In genomic region chr1:37583167-37583566, GRCm38 (mm10) we compare ENCODE assay signal across 23 mouse cellular contexts. TPM values are rescaled to one million over a fixed set of nuclear protein-coding genes. Genes with fewer than 3 reads are reported as not detected.
DNase-seq lines count a peak whose midpoint lies in the region; ATAC-seq and TF ChIP-seq lines count a peak whose summit lies in the region.
"Had no signal": no experiment of that assay in that cellular context is flagged by ENCODE, and none has a peak within 500 bp of the region (broad histone marks: within the 10 kb centered on the region; RNA-seq: fewer than 3 reads in every experiment).

No protein-coding gene starts in this region.

- peaks cover 15% of the 10 kb centered on the region; the same call in 1 of the 2 replicates for H3K4me1 ChIP-seq in intestine, embryonic 14.5 days (replicated peaks; ENCODE audit: control insufficient read depth, insufficient read depth, low read length)
- peaks cover 4% of the 10 kb centered on the region; the same call in 1 of the 2 replicates for H3K4me1 ChIP-seq in intestine, postnatal 0 days (replicated peaks; ENCODE audit: control insufficient read depth, insufficient read depth, low read length)
- H3K4me1 ChIP-seq in MEL (ENCODE audit: control insufficient read depth in 1 of 2, insufficient read depth in 2 of 2, low read length in 2 of 2): peaks cover 0 to 3% of the 10 kb centered on the region in 2 experiments; a peak in 1 of 4 replicates
- peaks cover 11% of the 10 kb centered on the region for H3K4me1 ChIP-seq in intestine, embryonic 15.5 days (replicated peaks)
- H3K4me1 ChIP-seq in stomach, embryonic 15.5 days: peaks cover 8% of the 10 kb centered on the region; the same call in 1 of the 2 replicates
- H3K4me1 ChIP-seq in kidney, adult 2 months (ENCODE audit: control insufficient read depth, insufficient read depth, low read length): no peaks in the 10 kb centered on the region
- H3K4me1 ChIP-seq in forebrain, postnatal 0 days (ENCODE audit: insufficient read depth): no peaks in the 10 kb centered on the region
- H3K4me1 ChIP-seq: forebrain, embryonic 12.5 days; forebrain, embryonic 15.5 days; hindbrain, embryonic 10.5 days; hindbrain, embryonic 13.5 days had no signal

- no peak for TF ChIP-seq CTCF in intestine, postnatal 0 days (IDR thresholded peaks at IDR 0.05; ENCODE audit: low read depth)
- no peak for TF ChIP-seq CTCF in MEL (IDR thresholded peaks at IDR 0.05 in 2 of 3, conservative IDR thresholded peaks at IDR 0.05 in 1 of 3; ENCODE audit: control insufficient read depth in 1 of 3, insufficient read depth in 1 of 3, low read depth in 2 of 3, low read length in 3 of 3, poor library complexity in 1 of 3, severe bottlenecking in 1 of 3)
- no peak for TF ChIP-seq CTCF in kidney, adult 2 months (conservative IDR thresholded peaks at IDR 0.05; ENCODE audit: insufficient read depth, insufficient read length, low read depth, low read length)
- no peak for TF ChIP-seq CTCF in forebrain, postnatal 0 days (IDR thresholded peaks at IDR 0.05; ENCODE audit: low read depth)

- TF ChIP-seq POLR2A in MEL (IDR thresholded peaks at IDR 0.05; ENCODE audit: control insufficient read depth in 1 of 2, insufficient read depth in 1 of 2, low read depth in 1 of 2, low read length in 2 of 2, poor library complexity in 1 of 2): no peak
- no peak for TF ChIP-seq POLR2A in kidney, adult 2 months (IDR thresholded peaks at IDR 0.05; ENCODE audit: low read depth, low read length)

- no peaks in the 10 kb centered on the region for H3K36me3 ChIP-seq in intestine, embryonic 14.5 days (ENCODE audit: control insufficient read depth, insufficient read depth, low read length)
- H3K36me3 ChIP-seq in intestine, postnatal 0 days (ENCODE audit: control insufficient read depth, insufficient read depth): no peaks in the 10 kb centered on the region; the same call in 1 of the 2 replicates
- H3K36me3 ChIP-seq in MEL (ENCODE audit: control insufficient read depth in 1 of 2, insufficient read depth in 2 of 2, low read length in 2 of 2): peaks cover 0 to 2% of the 10 kb centered on the region in 2 experiments; a peak in 1 of 4 replicates
- no peaks in the 10 kb centered on the region for H3K36me3 ChIP-seq in intestine, embryonic 15.5 days
- H3K36me3 ChIP-seq in stomach, embryonic 15.5 days: no peaks in the 10 kb centered on the region
- H3K36me3 ChIP-seq in kidney, adult 2 months (ENCODE audit: control insufficient read depth, insufficient read depth, low read length): no peaks in the 10 kb centered on the region
- H3K36me3 ChIP-seq in forebrain, postnatal 0 days (ENCODE audit: insufficient read depth): no peaks in the 10 kb centered on the region
- H3K36me3 ChIP-seq: forebrain, embryonic 12.5 days; forebrain, embryonic 15.5 days; hindbrain, embryonic 10.5 days; hindbrain, embryonic 13.5 days had no signal

- H3K27ac ChIP-seq in intestine, embryonic 14.5 days (ENCODE audit: low read depth): no peak overlapping the region; the same call in 1 of the 2 replicates
- H3K27ac ChIP-seq in intestine, postnatal 0 days (ENCODE audit: low read depth, low read length): no peak overlapping the region
- no peak overlapping the region for H3K27ac ChIP-seq in MEL (ENCODE audit: control insufficient read depth, low read depth, low read length)
- H3K27ac ChIP-seq in intestine, embryonic 15.5 days: no peak overlapping the region
- peak overlapping the region; percentile 78 for H3K27ac ChIP-seq in stomach, embryonic 15.5 days
- no peak overlapping the region for H3K27ac ChIP-seq in kidney, adult 2 months (ENCODE audit: insufficient read depth, low read depth, low read length)
- H3K27ac ChIP-seq in forebrain, postnatal 0 days (ENCODE audit: low read depth, low read length): no peak overlapping the region
- H3K27ac ChIP-seq: forebrain, embryonic 12.5 days; forebrain, embryonic 15.5 days; hindbrain, embryonic 10.5 days; hindbrain, embryonic 13.5 days had no signal

- 0 out of 2 replicates have a peak overlapping the region, but pooled peaks have one; percentile 26 for H3K4me2 ChIP-seq in intestine, embryonic 14.5 days (ENCODE audit: low read length)
- no peak overlapping the region for H3K4me2 ChIP-seq in intestine, postnatal 0 days (replicated peaks; ENCODE audit: low read depth)
- no peak overlapping the region for H3K4me2 ChIP-seq in intestine, embryonic 15.5 days (replicated peaks)
- no peak overlapping the region for H3K4me2 ChIP-seq in stomach, embryonic 15.5 days
- no peak overlapping the region for H3K4me2 ChIP-seq in forebrain, postnatal 0 days (ENCODE audit: low read depth)
- H3K4me2 ChIP-seq: forebrain, embryonic 12.5 days; forebrain, embryonic 15.5 days; heart, embryonic 11.5 days; hindbrain, embryonic 13.5 days had no signal

- ATAC-seq in intestine, embryonic 14.5 days (replicated peaks; ENCODE audit: low FRiP score, low TSS enrichment, low read depth): no peak
- no peak for ATAC-seq in intestine, postnatal 0 days
- ATAC-seq in intestine, embryonic 15.5 days: 0 out of 2 replicates have a peak, but pooled peaks have one; percentile 5
- no peak for ATAC-seq in stomach, embryonic 15.5 days (ENCODE audit: insufficient read depth, low FRiP score, low read depth)
- no peak for ATAC-seq in forebrain, postnatal 0 days
- ATAC-seq: activated CD4-positive, CD25-positive, alpha-beta regulatory T cell, adult 4 months; CD4-positive, CD25-positive, alpha-beta regulatory T cell, adult 4 months; forebrain, embryonic 15.5 days; hindbrain, embryonic 16.5 days had no signal

- WGBS in intestine, embryonic 14.5 days: 79% methylated on average over 8 of the region's 8 CpGs
- WGBS in intestine, postnatal 0 days: 80% methylated on average over 8 of the region's 8 CpGs
- 78% methylated on average over 8 of the region's 8 CpGs for WGBS in intestine, embryonic 15.5 days
- WGBS in stomach, embryonic 15.5 days: 81% methylated on average over 8 of the region's 8 CpGs
- 91% methylated on average over 8 of the region's 8 CpGs for WGBS in kidney, adult 2 months
- 92% methylated on average over 8 of the region's 8 CpGs for WGBS in forebrain, postnatal 0 days

- no peaks in the 10 kb centered on the region for H3K27me3 ChIP-seq in intestine, embryonic 14.5 days (replicated peaks; ENCODE audit: control insufficient read depth, insufficient read depth, low read length)
- no peaks in the 10 kb centered on the region for H3K27me3 ChIP-seq in intestine, postnatal 0 days (replicated peaks; ENCODE audit: control insufficient read depth, insufficient read depth, low read length)
- H3K27me3 ChIP-seq in MEL (ENCODE audit: control insufficient read depth in 1 of 2, insufficient read depth in 2 of 2, low read length in 2 of 2): peaks cover 2% of the 10 kb centered on the region in 2 experiments; a peak in 3 of 4 replicates
- no peaks in the 10 kb centered on the region for H3K27me3 ChIP-seq in intestine, embryonic 15.5 days (replicated peaks)
- H3K27me3 ChIP-seq in stomach, embryonic 15.5 days (replicated peaks): no peaks in the 10 kb centered on the region
- no peaks in the 10 kb centered on the region for H3K27me3 ChIP-seq in kidney, adult 2 months (replicated peaks; ENCODE audit: control insufficient read depth, insufficient read depth, low read length)
- no peaks in the 10 kb centered on the region for H3K27me3 ChIP-seq in forebrain, postnatal 0 days (ENCODE audit: insufficient read depth, low read length)
- H3K27me3 ChIP-seq: forebrain, embryonic 12.5 days; forebrain, embryonic 15.5 days; hindbrain, embryonic 13.5 days had no signal

- DNase-seq in intestine, embryonic 14.5 days (ENCODE audit: low spot score): no peak
- DNase-seq in MEL (ENCODE audit: low read depth, low spot score): no peak
- no peak for DNase-seq in kidney, adult 2 months
- no peak for DNase-seq in forebrain, postnatal 0 days
- no peak for DNase-seq in urinary bladder, postnatal 14 days (ENCODE audit: low spot score)
- DNase-seq: adrenal gland, adult 8-10 months; adrenal gland, postnatal 25 days; cerebellum, adult 11-12 months; cerebellum, adult 8-10 months; embryo, embryonic 11 days; gastrocnemius, postnatal 10 days; gastrocnemius, postnatal 36 days had no signal

- no peak overlapping the region for H3K9ac ChIP-seq in intestine, embryonic 14.5 days (ENCODE audit: low read length)
- no peak overlapping the region for H3K9ac ChIP-seq in intestine, postnatal 0 days (ENCODE audit: low read depth, low read length)
- H3K9ac ChIP-seq in MEL (ENCODE audit: control insufficient read depth, low read depth, low read length, poor library complexity, severe bottlenecking): no peak overlapping the region
- H3K9ac ChIP-seq in intestine, embryonic 15.5 days: no peak overlapping the region
- H3K9ac ChIP-seq in stomach, embryonic 15.5 days: no peak overlapping the region
- H3K9ac ChIP-seq in forebrain, postnatal 0 days: no peak overlapping the region
- H3K9ac ChIP-seq: forebrain, embryonic 12.5 days; forebrain, embryonic 15.5 days; hindbrain, embryonic 13.5 days had no signal

- TF ChIP-seq RAD21 in MEL (IDR thresholded peaks at IDR 0.05; ENCODE audit: low read depth, low read length): no peak

- H3K4me3 ChIP-seq in intestine, embryonic 14.5 days (ENCODE audit: low read depth, low read length): no peak overlapping the region
- no peak overlapping the region for H3K4me3 ChIP-seq in intestine, postnatal 0 days (ENCODE audit: low read depth, low read length)
- H3K4me3 ChIP-seq in MEL (ENCODE audit: control insufficient read depth in 1 of 2, insufficient read depth in 1 of 2, low read depth in 2 of 2, low read length in 2 of 2): no peak overlapping the region
- no peak overlapping the region for H3K4me3 ChIP-seq in intestine, embryonic 15.5 days (replicated peaks)
- no peak overlapping the region for H3K4me3 ChIP-seq in stomach, embryonic 15.5 days (replicated peaks)
- no peak overlapping the region for H3K4me3 ChIP-seq in kidney, adult 2 months (ENCODE audit: insufficient read depth, low read depth, low read length)
- no peak overlapping the region for H3K4me3 ChIP-seq in forebrain, postnatal 0 days (ENCODE audit: low read depth, low read length)
- H3K4me3 ChIP-seq: forebrain, embryonic 12.5 days; forebrain, embryonic 15.5 days; hindbrain, embryonic 10.5 days; hindbrain, embryonic 13.5 days had no signal

- H3K9me3 ChIP-seq in intestine, embryonic 14.5 days (ENCODE audit: control insufficient read depth, low read length): no peaks in the 10 kb centered on the region
- no peaks in the 10 kb centered on the region for H3K9me3 ChIP-seq in intestine, postnatal 0 days (ENCODE audit: control insufficient read depth)
- no peaks in the 10 kb centered on the region for H3K9me3 ChIP-seq in MEL (replicated peaks; ENCODE audit: insufficient read depth, low read length)
- H3K9me3 ChIP-seq in intestine, embryonic 15.5 days: no peaks in the 10 kb centered on the region
- no peaks in the 10 kb centered on the region for H3K9me3 ChIP-seq in stomach, embryonic 15.5 days
- no peaks in the 10 kb centered on the region for H3K9me3 ChIP-seq in forebrain, postnatal 0 days (ENCODE audit: low read length)
- H3K9me3 ChIP-seq: forebrain, embryonic 12.5 days; forebrain, embryonic 15.5 days; hindbrain, embryonic 10.5 days; hindbrain, embryonic 13.5 days had no signal

- no peak for TF ChIP-seq EP300 in MEL (IDR thresholded peaks at IDR 0.05; ENCODE audit: low read depth in 1 of 2, low read length in 2 of 2)

- H3K79me2 ChIP-seq in MEL (ENCODE audit: control insufficient read depth, insufficient read depth, low read length, poor library complexity): no peaks in the 10 kb centered on the region

RNA-seq across cellular contexts. Expression of gene Mgat4a, which starts 42.4 kb away (rescaled TPM):
- polyA plus RNA-seq in intestine, embryonic 14.5 days (2014; fragmentation: Nextera tagmentation; extraction: Ambion mirVana): 29.6 and 34.6 TPM in 2 replicates
- polyA plus RNA-seq in intestine, postnatal 0 days (2015; fragmentation: Nextera tagmentation; extraction: Ambion mirVana): 59.1 and 64.0 TPM in 2 replicates
- total RNA-seq in MEL (2012; rRNA removed): 1.9 and 2.7 TPM in 2 replicates
- 1 to 10 TPM in 1 of 2 experiments, not detected in 1; 2.8 TPM for polyA plus RNA-seq in MEL (2012; ENCODE audit: insufficient read depth in 1 of 2, insufficient read length in 2 of 2, low read depth in 1 of 2, low replicate concordance in 2 of 2, missing spikeins in 1 of 2)
- polyA plus RNA-seq in intestine, embryonic 15.5 days (2015; fragmentation: Nextera tagmentation; extraction: Ambion mirVana): 44.5 and 46.3 TPM in 2 replicates
- polyA plus RNA-seq in stomach, embryonic 15.5 days (2015; fragmentation: Nextera tagmentation; extraction: Ambion mirVana): 27.6 and 32.3 TPM in 2 replicates
- 12.8 and 12.9 TPM in 2 replicates for polyA plus RNA-seq in kidney, adult 2 months (2012; rRNA removed)
- 15.7 and 23.4 TPM in 2 replicates for total RNA-seq in forebrain, postnatal 0 days (2014; rRNA removed)
- polyA plus RNA-seq in forebrain, postnatal 0 days (2015; fragmentation: Nextera tagmentation; extraction: Ambion mirVana): 5.0 and 8.2 TPM in 2 replicates
